Mouse (Mus musculus) spleen, adult 2 months (tissue): Measurements from ENCODE around the gene Ahdc1.

Source experiments
- CTCF ChIP-seq: fragments of 200-500 bp; IDR thresholded peaks from 2 replicates; pipeline ENCODE4 v1.5.1; 2011; ENCODE audit warnings: mild to moderate bottlenecking, inconsistent platforms; ENCODE audit not compliant: insufficient read depth, insufficient read length, insufficient replicate concordance; ENCODE audit errors: extremely low read depth
- POLR2A ChIP-seq: fragments of 200-500 bp; IDR thresholded peaks from 2 replicates; pipeline ENCODE4 v1.6.1; 2011; ENCODE audit warnings: low read depth, low read length, inconsistent platforms

- no peak for TF ChIP-seq CTCF
- TF ChIP-seq POLR2A: no peak
Observed at GRCm38 (mm10) chr4:133024404-133024803, 13.3 kb downstream of the Ahdc1 start.
